Mouse (Mus musculus) small intestine, adult 2 months (tissue): ENCODE measurements around the gene Ahcy.

ENCODE experiments used
- CTCF ChIP-seq: fragments of 200-500 bp; IDR thresholded peaks from 2 replicates; pipeline ENCODE4 v1.5.1; 2012; ENCODE audit warnings: low read depth, mild to moderate bottlenecking, control low read depth, inconsistent platforms, low read length, moderate library complexity, mixed read lengths; ENCODE audit not compliant: insufficient replicate concordance, insufficient read length; ENCODE audit errors: extremely low read depth
- POLR2A ChIP-seq: fragments of 200-500 bp; IDR thresholded peaks from 2 replicates; pipeline ENCODE4 v1.6.1; 2012; ENCODE audit warnings: low read depth, mild to moderate bottlenecking, control low read depth, inconsistent platforms, low read length, moderate library complexity

GRCm38 (mm10) chr2:155079500-155080178 is 5.3 kb upstream of the Ahcy start:
- TF ChIP-seq POLR2A (no peak), CTCF (no peak)
